Mouse (Mus musculus): Measurements from ENCODE around the gene Polk. TPM values are rescaled to one million over a fixed set of nuclear protein-coding genes. Genes with fewer than 3 reads are reported as not detected.

Gene Polk
- polyA plus RNA-seq, 1 experiment from 2014 or later = 6.7 TPM

DNA sequence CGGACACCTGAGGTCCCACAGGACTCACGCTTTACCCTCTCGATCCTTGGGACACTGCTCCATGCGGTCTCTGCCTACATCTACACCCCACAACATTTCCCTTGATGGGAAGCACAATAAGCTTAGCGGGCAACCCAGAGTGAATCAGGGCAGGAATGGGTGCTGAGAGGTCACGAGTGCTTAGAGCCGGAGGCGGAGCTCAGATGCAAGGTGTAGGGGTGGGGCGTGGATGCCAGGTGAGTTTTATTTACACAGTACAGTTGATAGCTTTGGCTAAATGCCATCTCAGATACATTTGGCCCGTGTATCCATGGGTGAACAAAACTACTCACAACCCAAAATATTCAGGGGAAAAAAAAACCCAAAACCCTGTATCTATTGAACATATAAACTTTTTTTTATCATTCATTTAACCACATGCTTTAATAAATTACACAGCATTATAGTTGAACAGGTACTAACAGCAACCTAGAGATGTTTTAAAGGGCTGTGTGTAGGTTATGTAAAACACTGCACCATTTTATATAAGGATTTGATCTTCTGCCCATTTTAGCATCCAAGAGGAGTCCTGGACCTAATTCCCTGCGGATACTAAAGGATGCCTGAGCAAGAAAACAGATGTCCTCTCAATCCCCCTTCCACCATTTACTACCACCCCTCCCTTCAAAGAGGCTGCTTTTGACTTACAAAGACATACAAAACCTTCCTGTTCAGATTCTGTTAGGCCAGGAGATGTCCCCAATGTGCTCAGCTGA is 90.8 kb downstream of the Polk start:
- Histone ChIP-seq H3K4me1 (ENCODE audit: control insufficient read depth, insufficient read depth, low read length) (no peaks in the 10 kb centered on the region), H3K4me2 (ENCODE audit: low read length) (no peak overlapping the region), H3K9ac (replicated peaks; ENCODE audit: low read length) (no peak overlapping the region), H3K36me3 (ENCODE audit: control insufficient read depth, insufficient read depth, low read length) (no peaks in the 10 kb centered on the region), H3K4me3 (replicated peaks; ENCODE audit: low read depth, low read length) (no peak overlapping the region), H3K9me3 (ENCODE audit: control insufficient read depth, low read length) (no peaks in the 10 kb centered on the region), H3K27me3 (ENCODE audit: control insufficient read depth, insufficient read depth, low read length) (no peaks in the 10 kb centered on the region), H3K27ac (replicated peaks; ENCODE audit: low read depth, low read length) (no peak overlapping the region)
- WGBS = 94% methylated on average over 11 of the region's 11 CpGs
- ATAC-seq (ENCODE audit: low FRiP score, low TSS enrichment) (no peak), DNase-seq (no peak)

- Histone ChIP-seq H3K9ac (replicated peaks; ENCODE audit: low read length) (no peak overlapping the region), H3K4me3 (replicated peaks; ENCODE audit: low read depth, low read length) (no peak overlapping the region), H3K36me3 (ENCODE audit: control insufficient read depth, insufficient read depth, low read length) (no peaks in the 10 kb centered on the region), H3K4me2 (ENCODE audit: low read length) (no peak overlapping the region), H3K9me3 (ENCODE audit: control insufficient read depth, low read length) (no peaks in the 10 kb centered on the region), H3K4me1 (ENCODE audit: control insufficient read depth, insufficient read depth, low read length) (no peaks in the 10 kb centered on the region), H3K27me3 (ENCODE audit: control insufficient read depth, insufficient read depth, low read length) (no peaks in the 10 kb centered on the region), H3K27ac (replicated peaks; ENCODE audit: low read depth, low read length) (no peak overlapping the region)
- 92% methylated on average over 7 of the region's 7 CpGs for WGBS
- ATAC-seq (ENCODE audit: low FRiP score, low TSS enrichment) = no peak
- no peak for DNase-seq
These were observed 91.5 kb downstream of the Polk start for GRCm38 (mm10) chr13:96450869-96451268.

DNA sequence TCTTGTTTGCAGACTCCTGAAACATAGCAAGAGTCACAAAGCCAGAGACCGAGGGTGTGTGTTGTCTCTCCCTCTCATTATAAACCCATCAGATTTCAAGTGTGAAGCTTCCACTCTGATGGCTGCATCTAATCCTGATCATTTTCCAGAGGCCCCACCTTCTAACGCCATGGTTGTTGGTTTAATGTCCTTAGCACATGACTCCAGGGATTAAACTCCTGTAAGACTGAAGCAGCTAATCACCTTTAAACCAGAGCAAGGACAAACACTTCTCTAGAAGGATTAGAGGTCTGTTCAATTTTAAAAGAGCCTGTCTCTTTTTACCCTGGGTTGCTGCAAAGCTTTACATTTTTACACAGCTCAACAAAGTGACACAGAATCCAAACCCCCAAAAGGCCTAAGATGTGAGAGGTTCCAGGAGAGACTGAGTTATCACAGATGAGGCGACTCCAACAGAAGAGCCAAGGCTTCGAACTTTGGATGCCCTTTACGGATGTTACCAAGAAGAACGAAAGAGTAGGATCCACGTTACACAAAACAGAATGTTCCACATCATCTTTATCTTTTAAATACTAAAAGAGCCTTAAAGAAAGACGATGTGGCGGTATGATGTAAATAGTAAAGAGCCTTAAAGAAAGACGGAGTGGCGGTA is 92.0 kb downstream of the Polk start:
- Histone ChIP-seq H3K9ac (replicated peaks; ENCODE audit: low read length) (no peak overlapping the region), H3K27me3 (ENCODE audit: control insufficient read depth, insufficient read depth, low read length) (no peaks in the 10 kb centered on the region), H3K36me3 (ENCODE audit: control insufficient read depth, insufficient read depth, low read length) (no peaks in the 10 kb centered on the region), H3K4me3 (replicated peaks; ENCODE audit: low read depth, low read length) (no peak overlapping the region), H3K4me1 (ENCODE audit: control insufficient read depth, insufficient read depth, low read length) (no peaks in the 10 kb centered on the region), H3K9me3 (ENCODE audit: control insufficient read depth, low read length) (no peaks in the 10 kb centered on the region), H3K4me2 (ENCODE audit: low read length) (no peak overlapping the region), H3K27ac (replicated peaks; ENCODE audit: low read depth, low read length) (no peak overlapping the region)
- DNase-seq = no peak
- no peak for ATAC-seq (ENCODE audit: low FRiP score, low TSS enrichment)
- 78% methylated on average over 11 of the region's 11 CpGs for WGBS

DNA sequence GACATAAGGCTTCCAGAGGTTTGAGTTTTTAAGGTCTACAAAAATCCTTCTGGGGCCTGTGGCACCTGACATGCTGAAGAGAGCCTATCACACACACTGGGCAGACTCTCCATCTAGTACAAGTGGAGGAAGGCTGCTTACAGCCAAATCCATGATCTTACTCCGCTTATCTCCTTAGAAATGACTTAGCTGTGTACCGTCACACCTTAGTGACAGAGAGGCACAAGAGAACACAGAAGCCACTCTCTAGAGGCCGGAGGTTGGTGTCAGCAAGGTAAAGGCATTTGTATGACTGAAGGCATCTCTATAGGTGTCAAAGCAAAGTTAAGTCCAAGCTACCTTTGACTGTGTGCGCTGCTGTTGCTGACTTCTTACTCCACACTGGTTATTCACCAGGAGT is 101.9 kb downstream of the Polk start:
- Histone ChIP-seq H3K36me3 (ENCODE audit: control insufficient read depth, insufficient read depth, low read length) (no peaks in the 10 kb centered on the region), H3K9me3 (ENCODE audit: control insufficient read depth, low read length) (no peaks in the 10 kb centered on the region), H3K4me1 (ENCODE audit: control insufficient read depth, insufficient read depth, low read length) (no peaks in the 10 kb centered on the region), H3K27ac (replicated peaks; ENCODE audit: low read depth, low read length) (no peak overlapping the region), H3K4me3 (replicated peaks; ENCODE audit: low read depth, low read length) (no peak overlapping the region), H3K9ac (replicated peaks; ENCODE audit: low read length) (no peak overlapping the region), H3K27me3 (ENCODE audit: control insufficient read depth, insufficient read depth, low read length) (no peaks in the 10 kb centered on the region), H3K4me2 (ENCODE audit: low read length) (no peak overlapping the region)
- ATAC-seq (ENCODE audit: low FRiP score, low TSS enrichment) (no peak), DNase-seq (no peak)
- 92% methylated on average over 4 of the region's 4 CpGs for WGBS

- no peak overlapping the region for H3K9ac ChIP-seq (replicated peaks; ENCODE audit: low read length)
- no peak for DNase-seq
- H3K36me3 ChIP-seq (ENCODE audit: control insufficient read depth, insufficient read depth, low read length) = no peaks in the 10 kb centered on the region
- H3K9me3 ChIP-seq (ENCODE audit: control insufficient read depth, low read length) = no peaks in the 10 kb centered on the region
- no peaks in the 10 kb centered on the region for H3K4me1 ChIP-seq (ENCODE audit: control insufficient read depth, insufficient read depth, low read length)
- 100% methylated on average over 1 of the region's 1 CpGs for WGBS
- H3K27ac ChIP-seq (replicated peaks; ENCODE audit: low read depth, low read length) = no peak overlapping the region
- no peak for ATAC-seq (ENCODE audit: low FRiP score, low TSS enrichment)
- H3K4me2 ChIP-seq (ENCODE audit: low read length) = no peak overlapping the region
- H3K4me3 ChIP-seq (replicated peaks; ENCODE audit: low read depth, low read length) = no peak overlapping the region
- no peaks in the 10 kb centered on the region for H3K27me3 ChIP-seq (ENCODE audit: control insufficient read depth, insufficient read depth, low read length)
These were observed 105.5 kb downstream of the Polk start for GRCm38 (mm10) chr13:96436921-96437320.

DNA sequence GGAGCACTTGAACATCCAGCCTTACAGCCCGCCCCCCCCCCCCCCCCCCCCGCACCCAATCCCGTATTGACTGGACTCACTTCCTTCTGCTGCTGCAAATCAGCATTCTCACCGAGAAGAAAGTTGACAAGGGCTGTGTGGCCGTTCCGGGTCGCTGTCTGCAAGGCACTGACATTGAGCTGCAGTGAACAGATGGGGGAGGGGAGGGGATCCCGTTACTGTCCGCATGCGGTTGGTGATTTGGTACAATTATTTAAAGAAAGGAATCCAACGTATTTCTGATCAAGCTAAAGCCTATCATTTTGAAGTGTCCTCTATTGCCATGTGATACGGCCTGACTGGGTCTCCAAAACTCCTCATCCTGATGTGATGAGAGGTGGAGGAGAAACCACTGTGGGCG is 106.6 kb downstream of the Polk start:
- DNase-seq (peak; percentile 46), ATAC-seq (ENCODE audit: low FRiP score, low TSS enrichment) (no peak)
- H3K9ac ChIP-seq (replicated peaks; ENCODE audit: low read length) = no peak overlapping the region
- peak overlapping the region; percentile 23; the same call in 1 of the 2 replicates for H3K4me2 ChIP-seq (ENCODE audit: low read length)
- no peak overlapping the region for H3K27ac ChIP-seq (replicated peaks; ENCODE audit: low read depth, low read length)
- no peaks in the 10 kb centered on the region for H3K27me3 ChIP-seq (ENCODE audit: control insufficient read depth, insufficient read depth, low read length)
- 38% methylated on average over 13 of the region's 13 CpGs for WGBS
- H3K9me3 ChIP-seq (ENCODE audit: control insufficient read depth, low read length) = no peaks in the 10 kb centered on the region
- H3K4me3 ChIP-seq (replicated peaks; ENCODE audit: low read depth, low read length) = no peak overlapping the region
- no peaks in the 10 kb centered on the region for H3K4me1 ChIP-seq (ENCODE audit: control insufficient read depth, insufficient read depth, low read length)
- no peaks in the 10 kb centered on the region for H3K36me3 ChIP-seq (ENCODE audit: control insufficient read depth, insufficient read depth, low read length)

- peak; percentile 31 for DNase-seq
These were observed 107.5 kb downstream of the Polk start for GRCm38 (mm10) chr13:96434899-96435331.

DNA sequence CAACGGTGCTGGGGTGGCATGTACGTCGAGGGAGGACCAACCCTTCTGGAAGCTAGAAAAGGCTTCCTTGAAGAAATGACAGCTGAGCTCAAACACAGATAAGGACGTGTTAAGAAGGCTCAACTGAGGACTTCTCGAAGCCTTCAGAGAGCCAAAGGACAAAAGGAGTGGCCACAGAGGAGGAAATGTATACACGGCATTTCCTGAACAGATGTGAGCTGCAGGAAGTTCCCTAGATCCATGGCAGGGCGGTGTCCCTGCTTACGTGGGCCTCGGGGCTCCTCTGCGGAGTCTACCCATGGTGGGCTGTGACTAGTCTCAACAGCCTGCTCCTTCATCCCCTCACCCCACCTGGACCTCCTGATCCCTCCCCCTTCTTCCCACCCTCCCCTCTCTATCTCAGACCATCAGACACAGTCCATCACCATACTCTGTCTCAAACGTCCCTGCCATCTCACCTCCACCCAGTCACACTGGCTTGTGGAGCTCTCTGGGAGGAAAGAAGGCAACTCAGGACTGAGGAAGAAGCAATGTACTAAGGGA is 108.7 kb downstream of the Polk start:
- no peak for DNase-seq
- Histone ChIP-seq H3K9ac (replicated peaks; ENCODE audit: low read length) (no peak overlapping the region), H3K9me3 (ENCODE audit: control insufficient read depth, low read length) (no peaks in the 10 kb centered on the region), H3K4me3 (replicated peaks; ENCODE audit: low read depth, low read length) (no peak overlapping the region), H3K4me2 (ENCODE audit: low read length) (no peak overlapping the region), H3K27ac (replicated peaks; ENCODE audit: low read depth, low read length) (no peak overlapping the region), H3K36me3 (ENCODE audit: control insufficient read depth, insufficient read depth, low read length) (no peaks in the 10 kb centered on the region), H3K4me1 (ENCODE audit: control insufficient read depth, insufficient read depth, low read length) (no peaks in the 10 kb centered on the region), H3K27me3 (ENCODE audit: control insufficient read depth, insufficient read depth, low read length) (no peaks in the 10 kb centered on the region)
- ATAC-seq (ENCODE audit: low FRiP score, low TSS enrichment) = no peak
- WGBS = 78% methylated on average over 11 of the region's 11 CpGs

More at GRCm38 (mm10) chr13:96434899-96435331, 107.5 kb downstream of the Polk start:
- Histone ChIP-seq H3K4me2 (ENCODE audit: low read length) (no peak overlapping the region), H3K9me3 (ENCODE audit: control insufficient read depth, low read length) (no peaks in the 10 kb centered on the region), H3K4me3 (replicated peaks; ENCODE audit: low read depth, low read length) (no peak overlapping the region), H3K27me3 (ENCODE audit: control insufficient read depth, insufficient read depth, low read length) (no peaks in the 10 kb centered on the region), H3K9ac (replicated peaks; ENCODE audit: low read length) (no peak overlapping the region), H3K27ac (replicated peaks; ENCODE audit: low read depth, low read length) (no peak overlapping the region), H3K36me3 (ENCODE audit: control insufficient read depth, insufficient read depth, low read length) (no peaks in the 10 kb centered on the region), H3K4me1 (ENCODE audit: control insufficient read depth, insufficient read depth, low read length) (no peaks in the 10 kb centered on the region)
- WGBS = 66% methylated on average over 5 of the region's 5 CpGs
- ATAC-seq (ENCODE audit: low FRiP score, low TSS enrichment) = no peak

GRCm38 (mm10) chr13:96433041-96433440 is 109.3 kb downstream of the Polk start:
- WGBS = 88% methylated on average over 6 of the region's 6 CpGs
- no peak overlapping the region for H3K9ac ChIP-seq (replicated peaks; ENCODE audit: low read length)
- H3K4me1 ChIP-seq (ENCODE audit: control insufficient read depth, insufficient read depth, low read length) = no peaks in the 10 kb centered on the region
- no peaks in the 10 kb centered on the region for H3K9me3 ChIP-seq (ENCODE audit: control insufficient read depth, low read length)
- no peak for DNase-seq
- no peak overlapping the region for H3K27ac ChIP-seq (replicated peaks; ENCODE audit: low read depth, low read length)
- H3K4me2 ChIP-seq (ENCODE audit: low read length) = no peak overlapping the region
- H3K27me3 ChIP-seq (ENCODE audit: control insufficient read depth, insufficient read depth, low read length) = no peaks in the 10 kb centered on the region
- no peak for ATAC-seq (ENCODE audit: low FRiP score, low TSS enrichment)
- no peaks in the 10 kb centered on the region for H3K36me3 ChIP-seq (ENCODE audit: control insufficient read depth, insufficient read depth, low read length)
- no peak overlapping the region for H3K4me3 ChIP-seq (replicated peaks; ENCODE audit: low read depth, low read length)
